Mouse (Mus musculus): Measurements from ENCODE around the gene Olfr303. TPM values are rescaled to one million over a fixed set of nuclear protein-coding genes. Genes with fewer than 3 reads are reported as not detected.
"Not testable (repeated sequence)": the region's sequence is repeated elsewhere in the genome, so short reads cannot be mapped to it uniquely, and the experiment has no call there.

Olfr303 gene
- 0.52 and 0.95 TPM in 2 replicates for polyA plus RNA-seq (2012; rRNA removed)

GRCm38 (mm10) chr7:86397689-86398088 lies at the start of gene Olfr303:
Gene Olfr303 (minus strand): TSS chr7:86397789.
- no peaks in the 10 kb centered on the region for H3K36me3 ChIP-seq (ENCODE audit: control insufficient read depth, insufficient read depth, low read length)
- TF ChIP-seq CTCF (IDR thresholded peaks at IDR 0.05; ENCODE audit: control insufficient read depth, insufficient read depth, insufficient replicate concordance, low read depth, low read length), result no peak
- no peak for TF ChIP-seq POLR2A (IDR thresholded peaks at IDR 0.05; ENCODE audit: control insufficient read depth, low read depth, low read length)
- H3K27me3 ChIP-seq (ENCODE audit: control insufficient read depth, insufficient read depth, low read length), result no peaks in the 10 kb centered on the region
- H3K4me1 ChIP-seq (ENCODE audit: control insufficient read depth, insufficient read depth, low read length), result no peaks in the 10 kb centered on the region
- H3K27ac ChIP-seq (ENCODE audit: control insufficient read depth, insufficient read depth, low read depth, low read length), result no peak within 1 kb of the TSS
- no peak within 1 kb of the TSS for H3K4me3 ChIP-seq (ENCODE audit: control insufficient read depth, low read depth, low read length)

DNA sequence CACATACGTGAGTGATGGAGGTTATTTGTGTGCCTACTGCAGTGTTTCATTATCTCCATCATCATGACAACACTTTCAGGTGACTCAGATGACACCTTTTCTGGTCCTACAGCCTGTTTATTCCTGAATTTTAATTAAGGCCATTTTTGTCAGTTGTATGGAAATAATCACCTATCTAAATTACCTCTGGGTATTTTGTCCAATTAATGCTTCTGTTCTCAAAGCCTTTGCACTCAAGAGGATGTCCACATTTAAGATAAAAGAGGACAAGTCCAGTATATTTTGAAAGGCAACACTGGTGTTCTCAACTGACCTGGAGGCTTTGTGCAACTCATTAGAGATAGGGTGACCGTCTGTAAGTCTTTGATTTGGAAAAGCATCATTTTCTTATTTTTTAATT lies 6.0 kb upstream of the Olfr303 start, which contains the start of gene Olfr301:
Olfr301 (plus strand) TSS at position 301 of the 400 bp plus-strand sequence.
- Histone ChIP-seq H3K36me3 (ENCODE audit: control insufficient read depth, insufficient read depth, low read length) (no peaks in the 10 kb centered on the region), H3K27me3 (ENCODE audit: control insufficient read depth, insufficient read depth, low read length) (no peaks in the 10 kb centered on the region), H3K4me3 (ENCODE audit: control insufficient read depth, low read depth, low read length) (no peak within 1 kb of the TSS), H3K27ac (ENCODE audit: control insufficient read depth, insufficient read depth, low read depth, low read length) (no peak within 1 kb of the TSS), H3K4me1 (ENCODE audit: control insufficient read depth, insufficient read depth, low read length) (no peaks in the 10 kb centered on the region)
- TF ChIP-seq CTCF (IDR thresholded peaks at IDR 0.05; ENCODE audit: control insufficient read depth, insufficient read depth, insufficient replicate concordance, low read depth, low read length) (no peak), POLR2A (IDR thresholded peaks at IDR 0.05; ENCODE audit: control insufficient read depth, low read depth, low read length) (no peak)

DNA sequence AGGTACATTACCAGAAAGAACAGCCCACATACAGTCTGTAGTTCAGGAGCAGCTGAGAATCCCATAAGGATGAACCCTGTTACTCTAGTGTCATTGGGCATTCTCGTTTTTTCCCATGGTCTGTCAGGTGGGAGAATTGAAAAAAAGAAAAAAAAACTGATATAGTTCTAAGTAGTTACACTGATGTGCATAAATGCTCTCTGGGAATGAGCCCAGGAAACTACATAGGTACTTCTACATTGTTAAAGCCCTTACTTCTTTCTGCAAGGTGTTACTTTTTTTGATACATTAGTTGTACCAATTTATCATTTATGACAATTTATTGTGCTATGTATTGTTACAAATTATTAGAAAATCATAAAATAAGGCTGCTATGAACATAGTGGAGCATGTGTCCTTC lies 11.0 kb downstream of the Olfr303 start, which contains the start of gene Olfr304:
Olfr304 (minus strand) TSS at position 101 of the 400 bp plus-strand sequence.
- no peaks in the 10 kb centered on the region for H3K27me3 ChIP-seq (ENCODE audit: control insufficient read depth, insufficient read depth, low read length)
- H3K4me3 ChIP-seq (ENCODE audit: control insufficient read depth, low read depth, low read length), result no peak within 1 kb of the TSS
- TF ChIP-seq CTCF (IDR thresholded peaks at IDR 0.05; ENCODE audit: control insufficient read depth, insufficient read depth, insufficient replicate concordance, low read depth, low read length) (no peak), POLR2A (IDR thresholded peaks at IDR 0.05; ENCODE audit: control insufficient read depth, low read depth, low read length) (no peak)
- H3K36me3 ChIP-seq (ENCODE audit: control insufficient read depth, insufficient read depth, low read length), result no peaks in the 10 kb centered on the region
- no peak within 1 kb of the TSS for H3K27ac ChIP-seq (ENCODE audit: control insufficient read depth, insufficient read depth, low read depth, low read length)
- H3K4me1 ChIP-seq (ENCODE audit: control insufficient read depth, insufficient read depth, low read length), result no peaks in the 10 kb centered on the region

- Histone ChIP-seq H3K4me3 (ENCODE audit: control insufficient read depth, low read depth, low read length) (no peak overlapping the region), H3K4me1 (ENCODE audit: control insufficient read depth, insufficient read depth, low read length) (no peaks in the 10 kb centered on the region), H3K36me3 (ENCODE audit: control insufficient read depth, insufficient read depth, low read length) (no peaks in the 10 kb centered on the region), H3K27me3 (ENCODE audit: control insufficient read depth, insufficient read depth, low read length) (no peaks in the 10 kb centered on the region), H3K27ac (ENCODE audit: control insufficient read depth, insufficient read depth, low read depth, low read length) (no peak overlapping the region)
- TF ChIP-seq CTCF (IDR thresholded peaks at IDR 0.05; ENCODE audit: control insufficient read depth, insufficient read depth, insufficient replicate concordance, low read depth, low read length) (no peak), POLR2A (IDR thresholded peaks at IDR 0.05; ENCODE audit: control insufficient read depth, low read depth, low read length) (no peak)
These were observed 11.8 kb downstream of the Olfr303 start for GRCm38 (mm10) chr7:86385769-86386168.

- Histone ChIP-seq H3K4me3 (ENCODE audit: control insufficient read depth, low read depth, low read length) (no peak within 1 kb of the TSS), H3K27ac (ENCODE audit: control insufficient read depth, insufficient read depth, low read depth, low read length) (no peak within 1 kb of the TSS)
- no peak for TF ChIP-seq CTCF (IDR thresholded peaks at IDR 0.05; ENCODE audit: control insufficient read depth, insufficient read depth, insufficient replicate concordance, low read depth, low read length)
- TF ChIP-seq POLR2A (IDR thresholded peaks at IDR 0.05; ENCODE audit: control insufficient read depth, low read depth, low read length), result no peak
These were observed 30.8 kb downstream of the Olfr303 start, which contains the start of gene Olfr305 for GRCm38 (mm10) chr7:86366828-86367227. Gene Olfr305 (minus strand): TSS chr7:86366928.

DNA sequence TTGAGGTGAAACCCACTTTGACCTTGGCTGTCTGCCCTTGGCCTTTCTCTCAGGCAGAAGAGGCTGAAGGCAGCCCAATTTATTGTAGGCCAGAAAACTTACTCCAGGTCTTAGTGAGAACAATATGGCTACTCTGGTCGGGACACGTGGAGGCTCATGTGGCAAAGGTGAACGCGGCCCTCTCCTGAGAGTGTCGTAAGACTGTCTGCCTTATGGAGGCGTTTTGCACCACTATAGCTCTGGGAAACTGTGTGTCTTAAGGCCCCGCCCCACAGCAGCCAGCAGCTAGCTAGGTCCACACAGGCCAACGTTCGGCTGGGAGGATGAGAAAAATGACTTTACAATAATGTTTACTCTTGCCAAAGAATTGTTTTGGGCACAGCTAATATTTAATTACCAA lies 51.3 kb downstream of the Olfr303 start:
- not testable (repeated sequence) for H3K4me1 ChIP-seq (ENCODE audit: control insufficient read depth, insufficient read depth, low read length); H3K27me3 ChIP-seq (ENCODE audit: control insufficient read depth, insufficient read depth, low read length); H3K27ac ChIP-seq (ENCODE audit: control insufficient read depth, insufficient read depth, low read depth, low read length); H3K4me3 ChIP-seq (ENCODE audit: control insufficient read depth, low read depth, low read length); H3K36me3 ChIP-seq (ENCODE audit: control insufficient read depth, insufficient read depth, low read length)

More at GRCm38 (mm10) chr7:86366828-86367227, 30.8 kb downstream of the Olfr303 start, which contains the start of gene Olfr305:
- no peaks in the 10 kb centered on the region for H3K36me3 ChIP-seq (ENCODE audit: control insufficient read depth, insufficient read depth, low read length)
- H3K27me3 ChIP-seq (ENCODE audit: control insufficient read depth, insufficient read depth, low read length), result no peaks in the 10 kb centered on the region
- H3K4me1 ChIP-seq (ENCODE audit: control insufficient read depth, insufficient read depth, low read length), result no peaks in the 10 kb centered on the region

DNA sequence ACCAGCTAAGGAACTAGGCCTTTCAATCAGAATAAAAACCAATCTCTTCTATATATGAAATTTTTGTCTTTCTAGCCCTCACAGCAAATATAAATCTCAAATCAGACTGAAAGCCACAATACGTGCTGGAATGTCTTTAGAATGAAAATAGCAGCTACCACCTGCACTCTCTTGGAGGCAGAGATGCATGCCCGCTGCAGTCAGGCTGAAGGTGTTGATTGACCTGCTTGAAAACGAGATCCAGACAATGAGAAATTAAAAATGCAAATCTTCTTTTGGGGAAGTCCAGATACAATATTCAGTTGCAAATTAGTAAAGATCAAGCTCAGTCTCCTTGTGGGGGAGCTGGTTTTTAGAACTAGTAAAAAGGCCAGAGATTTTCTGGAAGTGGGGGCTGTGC lies 53.3 kb downstream of the Olfr303 start:
- Histone ChIP-seq H3K4me3 (ENCODE audit: control insufficient read depth, low read depth, low read length) (no peak overlapping the region), H3K27ac (ENCODE audit: control insufficient read depth, insufficient read depth, low read depth, low read length) (no peak overlapping the region), H3K4me1 (ENCODE audit: control insufficient read depth, insufficient read depth, low read length) (no peaks in the 10 kb centered on the region), H3K27me3 (ENCODE audit: control insufficient read depth, insufficient read depth, low read length) (no peaks in the 10 kb centered on the region), H3K36me3 (ENCODE audit: control insufficient read depth, insufficient read depth, low read length) (no peaks in the 10 kb centered on the region)
- no peak for TF ChIP-seq POLR2A (IDR thresholded peaks at IDR 0.05; ENCODE audit: control insufficient read depth, low read depth, low read length)
- TF ChIP-seq CTCF (IDR thresholded peaks at IDR 0.05; ENCODE audit: control insufficient read depth, insufficient read depth, insufficient replicate concordance, low read depth, low read length), result no peak
